Mouse (Mus musculus) forebrain, embryonic 14.5 days (tissue): ENCODE results near the gene Plch2. TPM values are rescaled to one million over a fixed set of nuclear protein-coding genes. Genes with fewer than 3 reads are reported as not detected.

ENCODE experiments used
- ATAC-seq: fragments of 200-750 bp; cut with Nextera tagmentation; 2 replicates; pipeline ENCODE4 v1.8.0; 2017; ENCODE audit warnings: mild to moderate bottlenecking, moderate library complexity
- DNase-seq: peaks from one replicate; pipeline ENCODE4 v3.0.0-alpha.2; 2015; ENCODE audit warnings: low spot score
- H3K27ac ChIP-seq: fragments of 300-500 bp; sonication (generic); 2 replicates; pipeline ENCODE4 v1.5.1; 2014; ENCODE audit warnings: low read depth, mild to moderate bottlenecking, control low read depth, low read length, moderate library complexity
- H3K27me3 ChIP-seq: fragments of 300-500 bp; sonication (generic); replicated peaks from 2 replicates; pipeline ENCODE4 v1.6.1; 2014; ENCODE audit warnings: low read length, control low read depth, mixed read lengths; ENCODE audit not compliant: control insufficient read depth, insufficient read depth
- H3K36me3 ChIP-seq: fragments of 300-500 bp; sonication (generic); 2 replicates; pipeline ENCODE4 v1.6.1; 2014; ENCODE audit warnings: low read length, control low read depth; ENCODE audit not compliant: control insufficient read depth, insufficient read depth
- H3K4me1 ChIP-seq: fragments of 300-500 bp; sonication (generic); 2 replicates; pipeline ENCODE4 v1.6.1; 2014; ENCODE audit warnings: antibody characterized with exemption, low read length, control low read depth; ENCODE audit not compliant: control insufficient read depth, insufficient read depth
- H3K4me2 ChIP-seq: fragments of 300-500 bp; sonication (generic); 2 replicates; pipeline ENCODE4 v1.6.1; 2014; ENCODE audit warnings: mild to moderate bottlenecking, control low read depth, low read length
- H3K4me3 ChIP-seq: fragments of 300-500 bp; sonication (generic); 2 replicates; pipeline ENCODE4 v1.5.1; 2014; ENCODE audit warnings: low read depth, low read length, control low read depth
- H3K9ac ChIP-seq: fragments of 300-500 bp; sonication (generic); 2 replicates; pipeline ENCODE4 v1.6.1; 2014; ENCODE audit warnings: mild to moderate bottlenecking, low read length, control low read depth, moderate library complexity
- H3K9me3 ChIP-seq: fragments of 300-500 bp; sonication (generic); replicated peaks from 2 replicates; pipeline ENCODE4 v1.6.1; 2016; ENCODE audit warnings: low read length, control low read depth, mixed read lengths; ENCODE audit not compliant: control insufficient read depth
- WGBS: fragments of 180-500 bp; shearing (Covaris S2); extraction: QIAGEN DNeasy Blood & Tissue Kit; methylation state at CpG from one replicate; pipeline ENCODE4 v1.1.7; 2014; 5-methylcytosine and 5-hydroxymethylcytosine counted together
- polyA plus RNA-seq: library from polyadenylated mRNA; unstranded; fragments of >200 nt; fragmentation: Nextera tagmentation; extraction: Ambion mirVana; gene quantifications from 2 replicates; pipeline ENCODE4 v1.2.1, GENCODE M21; 2014

The Plch2 gene
- polyA plus RNA-seq, 1 experiment from 2014 or later, result 6.2 TPM

DNA sequence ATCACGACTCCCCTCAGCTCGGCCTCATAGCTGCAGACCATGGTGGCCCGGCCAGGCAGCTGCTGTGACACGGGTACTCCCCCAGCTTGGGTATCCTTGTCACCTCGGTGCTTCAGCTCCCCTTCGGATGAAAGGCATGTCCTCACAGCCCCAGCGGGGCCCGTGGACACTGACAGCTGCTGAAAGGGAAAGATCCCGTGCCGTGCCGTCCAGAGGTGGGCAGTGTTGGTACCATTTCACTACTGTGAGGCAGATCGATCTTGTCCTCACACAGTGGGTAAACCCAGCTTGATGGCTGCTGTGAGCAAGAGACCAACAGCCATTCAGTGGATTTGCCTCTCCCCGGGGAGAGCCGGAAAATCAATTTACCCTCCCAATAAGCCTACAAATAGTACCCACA, 42.3 kb downstream of the Plch2 start:
- Histone ChIP-seq H3K4me2 (no peak overlapping the region), H3K36me3 (no peaks in the 10 kb centered on the region), H3K9me3 (no peaks in the 10 kb centered on the region), H3K27ac (no peak overlapping the region), H3K9ac (no peak overlapping the region), H3K27me3 (no peaks in the 10 kb centered on the region), H3K4me3 (no peak overlapping the region), H3K4me1 (peaks cover 11% of the 10 kb centered on the region; the same call in 1 of the 2 replicates)
- ATAC-seq, result no peak
- no peak for DNase-seq
- 62% methylated on average over 14 of the region's 14 CpGs for WGBS

GRCm38 (mm10) chr4:155012788-155013187, 43.8 kb downstream of the Plch2 start:
- peak; percentile 52 for ATAC-seq
- H3K4me3 ChIP-seq, result no peak overlapping the region
- H3K27ac ChIP-seq, result no peak overlapping the region
- H3K4me2 ChIP-seq, result no peak overlapping the region
- H3K27me3 ChIP-seq, result no peaks in the 10 kb centered on the region
- H3K9me3 ChIP-seq, result no peaks in the 10 kb centered on the region
- peaks cover 2% of the 10 kb centered on the region; the same call in 1 of the 2 replicates for H3K4me1 ChIP-seq
- 2% methylated on average over 4 of the region's 4 CpGs for WGBS
- no peaks in the 10 kb centered on the region for H3K36me3 ChIP-seq
- no peak overlapping the region for H3K9ac ChIP-seq
- peak; percentile 80 for DNase-seq

- 81% methylated on average over 2 of the region's 2 CpGs for WGBS
- ATAC-seq (no peak), DNase-seq (no peak)
- H3K9ac ChIP-seq, result no peak overlapping the region
- H3K4me2 ChIP-seq, result no peak overlapping the region
- H3K4me1 ChIP-seq, result no peaks in the 10 kb centered on the region; the same call in 1 of the 2 replicates
- H3K36me3 ChIP-seq, result no peaks in the 10 kb centered on the region
- no peaks in the 10 kb centered on the region for H3K27me3 ChIP-seq
- no peak overlapping the region for H3K4me3 ChIP-seq
- no peak overlapping the region for H3K27ac ChIP-seq
- H3K9me3 ChIP-seq, result no peaks in the 10 kb centered on the region
These were observed 44.5 kb downstream of the Plch2 start for GRCm38 (mm10) chr4:155012115-155012514.

GRCm38 (mm10) chr4:155011312-155012025, 45.1 kb downstream of the Plch2 start:
- DNase-seq (no peak), ATAC-seq (no peak)

GRCm38 (mm10) chr4:155010870-155011269, 45.7 kb downstream of the Plch2 start:
- DNase-seq, result peak; percentile 49
- Histone ChIP-seq H3K4me2 (no peak overlapping the region), H3K9me3 (no peaks in the 10 kb centered on the region), H3K36me3 (no peaks in the 10 kb centered on the region), H3K4me3 (no peak overlapping the region), H3K4me1 (no peaks in the 10 kb centered on the region), H3K27ac (no peak overlapping the region), H3K9ac (no peak overlapping the region), H3K27me3 (no peaks in the 10 kb centered on the region)
- no peak for ATAC-seq
- WGBS, result 66% methylated on average over 5 of the region's 5 CpGs

More at GRCm38 (mm10) chr4:155011312-155012025, 45.1 kb downstream of the Plch2 start:
- 75% methylated on average over 8 of the region's 8 CpGs for WGBS
- Histone ChIP-seq H3K4me3 (no peak overlapping the region), H3K36me3 (no peaks in the 10 kb centered on the region), H3K9ac (no peak overlapping the region), H3K4me2 (no peak overlapping the region), H3K4me1 (no peaks in the 10 kb centered on the region), H3K27ac (no peak overlapping the region), H3K9me3 (no peaks in the 10 kb centered on the region), H3K27me3 (no peaks in the 10 kb centered on the region)

GRCm38 (mm10) chr4:155009216-155009615, 47.4 kb downstream of the Plch2 start:
- ATAC-seq (no peak), DNase-seq (no peak)
- WGBS, result 82% methylated on average over 3 of the region's 3 CpGs
- Histone ChIP-seq H3K9ac (no peak overlapping the region), H3K4me2 (no peak overlapping the region), H3K4me1 (no peaks in the 10 kb centered on the region), H3K27me3 (no peaks in the 10 kb centered on the region), H3K9me3 (no peaks in the 10 kb centered on the region), H3K4me3 (no peak overlapping the region), H3K27ac (no peak overlapping the region), H3K36me3 (no peaks in the 10 kb centered on the region)

GRCm38 (mm10) chr4:155008075-155008474, 48.5 kb downstream of the Plch2 start:
- no peak for DNase-seq
- Histone ChIP-seq H3K9me3 (no peaks in the 10 kb centered on the region), H3K4me2 (no peak overlapping the region), H3K4me3 (no peak overlapping the region), H3K27me3 (no peaks in the 10 kb centered on the region), H3K4me1 (no peaks in the 10 kb centered on the region), H3K27ac (no peak overlapping the region), H3K9ac (no peak overlapping the region), H3K36me3 (no peaks in the 10 kb centered on the region)
- ATAC-seq, result no peak

GRCm38 (mm10) chr4:155007641-155008040, 48.9 kb downstream of the Plch2 start:
- Histone ChIP-seq H3K27me3 (no peaks in the 10 kb centered on the region), H3K9ac (no peak overlapping the region), H3K9me3 (no peaks in the 10 kb centered on the region), H3K4me3 (no peak overlapping the region), H3K36me3 (no peaks in the 10 kb centered on the region), H3K4me1 (no peaks in the 10 kb centered on the region), H3K27ac (no peak overlapping the region), H3K4me2 (no peak overlapping the region)
- no peak for DNase-seq
- 89% methylated on average over 3 of the region's 3 CpGs for WGBS
- no peak for ATAC-seq

DNA sequence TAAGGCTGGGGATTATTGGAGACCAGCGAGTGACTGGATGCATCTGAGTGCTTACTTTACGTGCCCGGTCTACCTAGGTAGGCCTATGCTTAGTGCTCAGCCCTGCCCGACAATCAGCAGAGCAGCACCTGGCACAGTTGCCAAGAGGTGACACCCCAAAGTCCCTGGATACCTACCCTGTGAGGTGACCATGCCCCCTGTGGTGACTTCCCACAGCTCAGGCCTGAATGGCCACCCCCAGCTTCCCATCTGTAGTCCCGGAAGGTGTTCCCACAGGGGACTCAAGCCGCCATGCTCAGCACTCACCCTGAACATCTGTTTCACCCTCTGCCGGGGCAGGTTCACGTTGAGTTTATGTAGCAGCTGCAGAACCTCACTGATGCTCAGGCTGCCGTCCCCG, 50.3 kb downstream of the Plch2 start:
- Histone ChIP-seq H3K9me3 (no peaks in the 10 kb centered on the region), H3K4me2 (no peak overlapping the region), H3K36me3 (no peaks in the 10 kb centered on the region), H3K4me3 (no peak overlapping the region), H3K27me3 (no peaks in the 10 kb centered on the region), H3K9ac (no peak overlapping the region), H3K27ac (no peak overlapping the region), H3K4me1 (no peaks in the 10 kb centered on the region)
- no peak for ATAC-seq
- WGBS, result 75% methylated on average over 10 of the region's 10 CpGs
- no peak for DNase-seq
